Mouse (Mus musculus) CD4-positive naive resting alpha-beta T cell, adult 57 days (primary cell): ENCODE data around the gene Cd99l2. TPM values are rescaled to one million over a fixed set of nuclear protein-coding genes. Genes with fewer than 3 reads are reported as not detected.

ENCODE experiments used
- total RNA-seq: library from RNA; stranded (reverse); gene quantifications from one replicate; pipeline ENCODE4 v1.2.4, GENCODE M21; 2023

The Cd99l2 gene
- 6.7 TPM for total RNA-seq

DNA sequence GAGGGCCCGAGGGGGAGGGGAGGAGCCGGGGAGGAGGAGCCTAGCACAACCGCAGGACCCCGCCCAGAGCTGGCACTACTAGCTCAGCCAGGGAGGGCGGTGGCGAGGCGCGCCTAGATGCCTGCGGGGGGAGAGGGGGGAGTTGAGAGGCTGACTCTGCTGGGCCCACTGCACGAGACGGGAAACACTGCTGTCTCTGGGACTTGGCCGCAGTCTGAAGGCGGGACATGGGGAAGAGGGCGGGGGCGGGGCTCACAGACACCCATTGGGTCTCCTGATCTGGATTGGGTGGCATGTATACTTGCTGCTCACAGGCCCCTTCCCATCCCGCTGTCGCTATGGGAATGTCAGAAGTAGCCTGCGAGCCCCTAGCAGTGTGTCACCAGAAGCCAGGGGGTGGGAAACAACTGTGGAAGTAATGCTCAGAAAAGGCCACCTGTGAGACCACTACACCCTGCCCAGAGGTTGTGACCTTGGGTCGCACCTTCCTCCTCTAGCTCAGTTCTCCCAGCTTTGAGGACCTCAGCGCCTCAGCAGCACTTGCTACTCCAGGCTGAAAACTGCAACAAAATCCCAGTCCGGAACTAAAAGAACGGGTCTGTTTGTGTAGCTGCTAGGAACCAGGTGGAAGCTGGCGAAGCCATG, at the start of gene Cd99l2:
Cd99l2 (minus strand) TSS at position 216 of the 645 bp plus-strand sequence.

Other genes with a start within 250 kb of the Cd99l2 start
- 36.1 TPM for gene Mtmr1, start 128.1 kb downstream of the Cd99l2 start, total RNA-seq
- 18.1 TPM for gene Hmgb3, start 63.1 kb upstream of the Cd99l2 start, total RNA-seq
- gene Gpr50, start 170.8 kb upstream of the Cd99l2 start, total RNA-seq, result not detected